Mouse (Mus musculus) gastrocnemius, postnatal 25 days (tissue): ENCODE results near the gene 1700010I14Rik. TPM values are rescaled to one million over a fixed set of nuclear protein-coding genes. Genes with fewer than 3 reads are reported as not detected.

Experiments
- DNase-seq: peaks from one replicate; pipeline ENCODE4 v3.0.0; 2022
- long read RNA-seq, 2 experiments: library from polyadenylated mRNA; stranded (forward); transcript quantifications; one replicate each; pipeline ENCODE4 v2.0.0; 2021
- total RNA-seq, 2 experiments: library from RNA; stranded (reverse); gene quantifications; 1 replicate in 1 of 2; 2 replicates in 1 of 2; pipeline ENCODE4 v1.2.3; 2021

Gene 1700010I14Rik
- under 1 TPM; 0.43 to 0.54 TPM for total RNA-seq
- long read RNA-seq, experiment 1 = 0 reads
- long read RNA-seq, experiment 2, partial matches to known transcripts = 0 of 2 reads
- long read RNA-seq, experiment 2, other reads (novel, unspliced or antisense) = 1 of 2 reads

DNA sequence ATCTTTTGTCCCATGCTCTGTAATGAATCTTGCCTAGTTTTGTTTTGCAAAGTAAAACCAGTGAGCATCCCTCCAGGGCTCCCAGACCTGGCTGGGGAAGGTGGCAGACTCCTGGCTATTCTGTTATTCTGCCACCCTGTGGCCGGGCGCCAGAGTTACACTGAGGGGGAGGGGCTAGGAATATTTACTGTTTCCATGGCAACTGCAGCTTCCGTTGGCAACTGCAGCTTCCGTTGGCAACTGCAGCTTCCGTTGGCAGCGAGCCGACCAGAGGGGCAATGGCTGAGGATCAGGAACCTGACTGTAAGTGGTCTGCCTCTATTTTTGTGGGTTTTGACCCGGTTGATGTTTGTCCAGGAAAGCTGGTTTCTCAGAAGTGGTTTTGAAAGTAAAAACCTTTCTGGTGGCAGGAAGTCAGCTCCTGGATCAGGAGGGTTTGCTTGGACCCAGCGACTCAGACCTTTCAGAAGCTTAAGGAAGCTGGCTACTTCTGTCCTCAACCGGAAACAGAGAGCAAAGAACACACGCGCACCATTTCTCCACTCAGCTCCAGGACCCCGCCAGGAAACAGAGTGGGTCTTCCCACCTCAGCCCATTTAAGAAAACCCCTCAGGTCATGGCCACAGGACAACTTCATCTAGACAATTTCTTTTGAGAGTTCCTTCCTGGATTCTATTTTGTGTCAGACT lies at the start of gene 1700010I14Rik:
Gene 1700010I14Rik, plus strand, starts transcription at position 215 of the 689 bp plus-strand sequence.
- DNase-seq = peak; percentile 71

DNA sequence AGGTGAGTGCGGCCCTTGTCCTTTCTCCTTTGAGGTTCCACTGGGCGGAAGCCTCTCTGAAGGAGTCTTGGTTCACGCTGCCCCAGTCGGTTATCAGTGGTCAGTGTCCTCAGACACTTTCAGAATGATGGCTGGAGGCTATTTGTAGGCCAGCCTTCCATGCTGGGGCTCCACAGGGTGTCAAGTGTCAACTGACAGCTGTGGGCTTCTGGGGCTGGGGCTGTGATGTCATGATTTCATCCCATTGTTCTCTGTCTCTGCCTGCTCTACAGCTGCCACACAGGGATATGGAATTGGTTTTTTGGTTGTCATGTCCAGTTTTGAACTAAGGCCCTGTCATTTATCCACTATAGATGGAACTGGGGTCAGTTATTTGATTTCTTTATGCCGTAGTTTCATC lies 36.5 kb upstream of the 1700010I14Rik start:
- DNase-seq = no peak

DNA sequence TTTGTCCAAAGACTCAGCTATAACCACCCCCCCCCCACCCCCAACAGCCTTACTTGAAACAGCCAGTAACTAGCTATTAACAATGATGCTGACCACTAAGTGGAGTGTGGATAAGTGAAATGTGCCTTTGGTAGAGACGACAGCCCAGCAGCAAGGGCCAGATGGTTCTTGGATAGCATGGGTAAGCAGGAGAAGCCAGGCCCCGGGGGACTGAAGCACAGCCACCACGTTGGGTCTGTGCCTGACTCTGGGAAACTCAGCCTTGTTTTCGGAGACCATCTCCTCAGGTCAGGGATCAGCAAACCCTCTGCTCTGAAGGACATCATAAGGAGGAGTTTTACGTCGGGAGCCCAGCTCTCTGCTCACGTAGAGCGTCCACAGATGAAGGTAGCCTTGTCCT lies 35.2 kb upstream of the 1700010I14Rik start:
- DNase-seq = no peak

DNA sequence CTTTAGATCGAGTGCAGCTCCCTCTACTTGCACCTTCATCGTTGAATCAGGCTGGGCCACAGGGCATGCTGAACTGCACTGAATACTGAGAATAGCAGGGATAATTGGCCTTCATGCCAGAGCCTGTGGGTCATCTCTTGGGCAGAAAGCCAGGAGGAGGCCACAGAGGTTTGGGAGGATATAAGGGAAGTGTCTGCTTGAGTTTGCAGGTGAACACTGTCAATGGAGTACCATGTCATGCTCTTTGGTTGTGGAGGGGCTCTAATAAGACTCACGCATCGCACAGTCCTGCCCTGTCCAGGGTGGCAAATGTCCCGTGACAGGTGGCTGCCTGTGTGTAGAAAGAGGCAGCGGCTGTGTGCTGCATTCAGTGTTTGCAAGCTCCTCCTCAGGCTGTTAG lies 30.0 kb upstream of the 1700010I14Rik start:
- no peak for DNase-seq

DNA sequence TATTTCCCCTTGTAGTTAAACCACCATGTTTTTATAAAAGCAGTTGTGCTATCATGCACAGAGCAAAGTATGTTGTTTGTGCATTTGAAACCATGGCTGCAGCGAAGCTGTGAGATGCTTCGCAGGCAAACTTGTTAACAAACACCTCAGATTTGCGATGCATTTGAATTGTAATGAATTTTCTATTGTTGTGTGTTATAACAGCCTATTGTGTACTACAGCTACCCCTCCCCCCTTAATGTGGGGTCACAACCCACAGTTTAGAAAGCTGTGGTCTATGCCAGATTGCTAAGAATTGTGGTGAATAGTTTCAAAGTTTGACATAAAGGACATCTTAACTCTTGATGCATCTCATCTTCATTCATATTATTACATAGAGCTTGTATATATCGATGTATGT lies 27.7 kb upstream of the 1700010I14Rik start:
- no peak for DNase-seq

DNA sequence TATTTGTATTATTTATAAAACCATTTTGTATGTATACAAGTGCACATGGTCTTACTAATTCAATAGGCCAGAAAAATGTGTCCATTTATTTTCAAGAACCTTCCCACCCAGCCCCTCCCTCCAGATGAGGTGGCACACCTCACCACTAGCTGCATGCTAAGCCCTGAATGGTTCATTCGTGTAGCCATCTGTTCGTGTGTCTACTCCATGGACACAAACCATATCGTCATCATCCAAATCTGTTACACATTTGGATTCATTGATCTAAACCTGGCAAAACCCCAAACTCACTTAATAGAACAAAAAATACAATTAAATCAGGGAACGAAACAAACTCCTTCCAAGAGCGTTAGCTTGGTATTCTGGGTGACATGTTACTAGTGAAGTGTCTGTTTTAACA lies 27.0 kb upstream of the 1700010I14Rik start:
- no peak for DNase-seq

DNA sequence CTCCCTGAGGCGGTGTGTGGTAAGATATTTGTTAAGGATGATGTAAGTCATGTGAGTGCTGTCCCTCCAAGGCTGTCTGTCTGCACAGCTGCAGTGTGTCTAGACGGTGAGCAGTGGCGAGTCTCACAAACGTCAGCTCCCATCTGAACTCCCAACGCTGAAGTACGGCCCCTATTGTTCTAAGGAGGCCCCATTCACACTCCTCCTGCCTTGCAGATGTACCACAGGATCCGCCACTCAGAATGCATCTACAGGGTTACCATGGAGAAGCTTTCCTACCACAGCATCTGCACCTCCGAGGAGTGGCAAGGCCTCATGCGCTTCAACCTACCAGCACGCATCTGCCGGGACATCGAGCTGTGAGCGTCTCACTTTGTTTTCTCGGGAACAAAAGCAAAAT lies 26.5 kb upstream of the 1700010I14Rik start:
- DNase-seq = no peak

DNA sequence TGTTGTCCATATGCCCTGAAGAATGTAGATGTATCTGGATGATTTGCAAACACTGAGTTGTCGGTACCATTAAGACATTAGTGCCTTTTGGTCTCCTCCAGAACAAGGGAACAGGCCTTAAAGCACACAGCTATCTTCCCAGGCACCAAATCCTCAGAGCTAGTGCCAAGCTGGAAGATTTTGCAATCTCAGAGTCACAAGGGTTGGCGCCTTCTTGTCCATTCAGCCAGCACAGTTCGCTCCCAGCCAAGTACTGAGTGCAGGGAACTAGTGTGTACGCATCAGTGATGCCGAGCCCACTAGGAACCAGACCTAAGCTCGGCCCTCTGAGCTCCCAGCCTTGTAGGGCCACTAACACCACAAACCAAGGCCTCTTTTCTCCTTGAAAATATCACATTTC lies 23.0 kb upstream of the 1700010I14Rik start:
- DNase-seq = no peak

DNA sequence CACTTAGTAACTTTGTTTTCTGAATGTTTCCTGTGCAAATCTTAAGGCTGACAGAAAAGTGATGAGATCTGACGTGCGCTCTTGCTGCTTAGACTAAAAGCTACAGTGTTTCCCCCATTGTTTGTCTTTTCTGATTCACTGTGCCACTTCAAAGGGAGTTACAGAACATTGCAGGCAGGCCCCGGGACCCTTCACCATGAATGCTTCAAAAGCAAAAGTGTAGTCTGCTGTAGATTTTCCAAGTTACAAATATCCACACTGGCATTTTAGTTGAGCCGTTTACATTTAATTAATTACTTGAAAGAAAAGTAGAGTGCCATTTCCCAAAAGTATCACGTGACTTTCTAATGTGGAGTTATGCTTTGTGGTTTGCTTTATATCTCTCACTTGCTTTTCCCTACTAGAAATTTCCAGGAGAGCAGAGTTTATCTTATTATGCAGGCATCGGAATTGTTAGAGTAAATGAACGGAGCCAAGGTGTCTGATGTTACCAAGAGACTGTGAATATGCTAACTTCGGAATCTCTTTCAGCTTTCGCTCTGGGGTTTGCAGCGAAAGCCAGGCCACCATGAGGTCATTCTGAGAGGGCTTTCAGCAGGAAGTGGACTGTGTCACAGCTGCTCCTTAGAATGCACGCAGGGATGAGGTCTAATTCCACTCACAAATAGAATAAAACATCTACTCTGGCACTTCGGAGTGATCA lies 15.8 kb upstream of the 1700010I14Rik start:
- no peak for DNase-seq

DNA sequence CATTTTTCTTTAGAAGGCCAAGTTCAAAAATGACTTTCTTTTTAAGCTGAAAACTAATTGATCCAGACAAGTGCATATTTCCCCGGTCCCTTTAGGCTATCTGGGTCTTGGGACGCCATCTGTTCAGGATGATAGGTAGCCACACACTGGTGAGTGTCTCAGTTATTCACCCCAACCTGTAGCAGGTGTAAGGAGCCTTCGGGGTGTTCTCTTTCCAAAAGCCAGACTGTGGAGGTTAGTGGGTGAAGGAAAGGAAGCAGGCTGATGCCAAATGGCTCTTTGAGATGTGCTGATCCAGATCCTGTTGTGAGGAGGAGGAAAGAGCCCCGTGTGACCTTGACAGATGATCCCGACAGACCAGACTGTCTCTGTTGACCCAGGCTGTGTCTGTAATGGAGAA lies 14.8 kb upstream of the 1700010I14Rik start:
- DNase-seq = no peak

DNA sequence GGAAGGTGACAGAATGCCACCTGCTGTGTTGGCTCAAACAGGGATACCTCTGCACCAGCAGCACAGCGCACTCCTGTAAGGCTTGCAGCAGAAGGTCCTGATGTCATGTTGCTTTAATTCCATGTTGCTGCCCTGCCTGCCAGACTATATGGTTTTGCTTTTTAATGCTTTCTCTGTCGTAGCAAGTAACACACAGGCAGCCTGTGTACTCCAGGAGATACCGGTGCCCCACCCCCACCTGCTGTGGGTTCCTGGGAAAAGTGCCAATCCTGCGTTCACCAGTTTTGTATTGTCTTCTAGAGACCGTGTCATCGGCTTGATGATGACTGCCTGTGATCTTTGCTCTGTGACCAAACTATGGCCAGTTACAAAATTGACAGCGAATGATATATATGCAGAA lies 13.7 kb upstream of the 1700010I14Rik start:
- no peak for DNase-seq

DNA sequence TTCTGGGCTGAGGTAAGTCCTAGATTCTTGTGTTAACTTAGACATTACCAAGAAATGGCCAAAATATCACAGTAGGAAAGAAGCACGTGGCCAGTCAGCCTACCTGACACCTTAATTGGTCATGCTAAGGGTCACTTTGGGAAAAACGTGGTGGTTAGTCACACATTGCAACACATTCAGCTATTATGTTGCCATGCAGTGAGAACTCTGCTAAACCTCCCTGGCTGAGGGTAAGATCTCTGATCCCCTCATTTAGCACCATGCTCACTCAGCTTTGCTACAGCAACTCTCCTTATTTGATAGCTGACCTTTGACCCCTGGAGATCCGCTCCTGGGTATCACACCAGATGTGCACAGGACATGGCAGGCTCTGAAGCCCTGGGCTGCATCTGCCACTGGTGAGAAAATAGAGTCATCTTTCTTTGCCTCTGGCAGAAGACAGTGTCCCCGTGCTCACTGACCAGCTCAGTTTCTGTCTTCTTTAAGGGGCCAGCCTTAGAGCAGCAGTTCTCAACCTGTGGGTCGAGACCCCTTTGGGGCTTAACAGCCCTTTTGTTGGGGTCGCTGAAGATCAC lies 13.2 kb upstream of the 1700010I14Rik start:
- no peak for DNase-seq

DNA sequence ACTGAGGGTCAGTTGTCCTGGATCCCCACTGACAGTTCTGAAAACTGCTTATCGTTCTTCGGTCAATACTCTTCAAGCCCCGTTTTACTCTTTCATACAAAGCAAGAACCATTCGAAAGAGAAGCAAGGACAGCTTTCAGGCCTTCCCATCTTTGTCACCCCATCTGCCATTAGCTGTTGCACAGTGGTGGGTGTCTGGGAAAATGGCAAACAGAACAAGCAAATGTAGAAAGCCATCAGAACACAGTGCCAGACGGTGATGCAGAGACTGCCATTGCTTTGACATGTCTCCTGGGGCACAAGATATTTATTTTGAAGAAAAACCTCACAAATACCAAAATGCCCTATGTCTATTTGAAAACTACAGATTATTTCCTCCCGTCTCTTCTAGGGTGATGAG lies 11.4 kb upstream of the 1700010I14Rik start:
- DNase-seq = no peak

DNA sequence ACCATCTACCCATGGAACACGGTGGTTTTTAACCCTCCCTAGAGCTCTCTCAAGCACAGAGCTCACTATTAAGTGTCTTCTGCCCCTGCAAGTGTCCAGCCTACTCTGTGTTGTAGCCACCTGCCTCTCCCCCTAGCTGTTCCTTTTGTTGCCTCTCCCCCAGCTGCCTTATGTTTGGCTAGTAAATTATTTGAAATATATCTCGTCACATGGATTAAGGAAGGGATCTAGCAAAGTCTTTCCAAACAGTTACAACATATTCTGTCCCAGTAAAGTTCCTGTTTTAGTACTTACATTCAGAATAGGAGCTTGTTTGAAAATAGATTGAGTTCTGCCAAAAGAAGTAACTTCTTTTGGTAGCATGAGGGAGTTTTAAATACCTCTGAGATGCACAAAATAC lies 10.9 kb upstream of the 1700010I14Rik start:
- DNase-seq = no peak

DNA sequence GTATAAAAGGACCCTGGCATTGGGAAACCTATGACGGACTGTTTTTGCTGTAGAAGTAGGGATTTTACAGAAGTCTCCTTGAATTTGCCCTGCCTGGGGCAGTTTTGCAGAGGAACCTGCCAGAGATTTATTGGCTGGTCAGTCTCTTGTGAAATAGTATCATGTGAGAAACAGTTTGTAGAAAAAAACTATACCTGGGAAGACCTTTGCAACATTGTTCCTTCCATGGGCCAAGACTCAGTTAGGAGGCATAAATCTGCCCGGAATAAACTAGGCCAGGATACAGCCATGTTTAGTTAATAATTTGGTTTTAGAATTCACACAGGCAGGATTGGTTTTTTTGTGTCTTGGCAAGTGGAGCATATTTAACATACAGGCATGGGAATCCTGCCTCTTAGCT lies 4.6 kb upstream of the 1700010I14Rik start:
- DNase-seq = no peak

DNA sequence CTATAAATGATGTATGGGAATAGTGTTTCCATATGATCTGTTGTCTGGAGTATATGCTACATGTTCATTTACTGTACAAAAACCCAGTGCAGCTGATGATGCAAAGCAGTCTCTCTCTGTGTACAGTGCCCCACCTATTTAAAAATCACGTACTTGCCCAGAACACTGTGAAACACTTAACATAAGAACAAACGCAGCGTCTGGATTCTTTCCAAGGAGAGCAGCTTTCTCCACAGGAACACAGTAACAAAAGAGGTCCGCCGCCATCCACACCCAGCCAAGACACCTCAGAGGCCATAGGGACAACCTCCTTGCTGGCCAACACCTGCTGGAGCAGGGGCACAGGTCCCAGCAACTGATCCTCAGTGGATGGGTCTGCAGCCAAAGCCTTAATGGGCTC lies 2.4 kb upstream of the 1700010I14Rik start:
- no peak for DNase-seq

DNA sequence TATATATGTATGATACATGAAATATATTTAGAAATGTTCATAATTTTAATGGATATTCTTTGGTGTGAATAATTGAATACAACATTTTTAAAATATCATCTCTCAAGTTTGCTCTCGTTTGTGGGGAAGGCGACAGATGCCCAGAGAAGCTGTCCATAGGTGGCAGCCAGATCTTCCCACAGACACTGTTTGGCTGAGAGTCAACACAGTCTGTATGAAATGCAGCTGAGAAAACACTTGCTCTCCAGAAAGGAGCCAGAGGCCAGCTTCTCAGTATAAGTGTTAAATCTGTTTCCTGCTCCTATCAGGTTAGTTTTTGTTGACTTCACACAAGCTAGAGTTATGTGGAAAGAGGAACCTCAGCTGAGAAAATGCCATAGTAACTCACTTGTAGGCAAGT lies 1.6 kb upstream of the 1700010I14Rik start:
- DNase-seq = no peak

DNA sequence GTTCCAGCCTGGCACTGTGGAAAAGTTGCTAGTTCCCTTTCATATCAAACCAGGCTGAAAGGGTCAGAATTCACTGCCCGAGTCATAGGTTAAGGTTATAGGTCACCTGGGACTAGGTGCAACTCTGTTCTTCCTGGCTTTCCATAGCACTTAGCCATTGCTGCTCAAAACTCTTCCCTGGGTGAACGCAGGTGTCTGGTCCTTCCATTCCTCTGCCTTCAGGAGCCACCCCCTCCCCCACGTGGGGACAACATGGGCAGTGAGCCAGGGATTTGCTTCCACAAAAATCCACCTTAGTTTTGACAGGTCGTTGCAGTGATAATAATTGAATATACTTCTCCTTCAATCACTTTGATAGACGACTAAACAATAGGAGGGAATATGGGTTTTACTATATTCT lies 764 bp upstream of the 1700010I14Rik start:
- DNase-seq = no peak

DNA sequence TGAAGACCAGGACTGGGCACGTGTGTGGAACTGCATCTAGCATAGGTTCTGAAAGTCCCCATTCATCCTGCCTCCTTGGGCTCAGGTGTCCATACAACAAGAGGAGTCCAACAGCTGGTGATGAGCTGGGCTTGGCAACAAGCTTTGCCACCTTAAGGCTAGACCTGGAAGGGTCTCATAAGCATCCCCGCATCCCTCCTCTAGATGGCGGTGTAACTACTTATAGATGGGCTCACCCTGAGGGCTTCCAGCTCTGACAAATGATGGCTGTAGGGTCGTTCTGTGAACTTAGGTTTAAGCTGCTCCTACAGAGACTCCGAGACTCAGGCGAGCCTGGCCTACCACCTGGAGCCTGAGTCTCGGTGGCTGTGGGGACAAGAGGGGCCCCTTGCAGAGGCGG lies 3.0 kb downstream of the 1700010I14Rik start:
- no peak for DNase-seq

DNA sequence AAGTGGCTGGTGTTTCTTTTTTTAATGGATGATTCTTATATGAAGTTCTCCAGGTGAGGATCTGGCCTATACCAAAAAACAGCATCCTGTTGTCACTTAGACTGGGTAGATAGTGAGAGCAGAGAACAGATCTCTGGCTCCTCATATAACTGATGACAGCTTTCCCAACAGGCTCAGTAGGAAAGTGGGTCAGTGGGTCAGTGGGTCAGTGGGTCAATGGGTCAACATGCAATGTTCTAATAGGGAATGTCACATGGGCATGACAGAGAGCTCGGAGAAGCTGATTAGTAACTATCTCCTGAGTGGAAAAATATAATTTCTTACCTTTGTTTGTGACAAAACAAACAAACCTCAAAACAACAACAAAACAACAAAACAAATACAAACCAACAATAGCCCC lies 7.2 kb downstream of the 1700010I14Rik start:
- DNase-seq = no peak

DNA sequence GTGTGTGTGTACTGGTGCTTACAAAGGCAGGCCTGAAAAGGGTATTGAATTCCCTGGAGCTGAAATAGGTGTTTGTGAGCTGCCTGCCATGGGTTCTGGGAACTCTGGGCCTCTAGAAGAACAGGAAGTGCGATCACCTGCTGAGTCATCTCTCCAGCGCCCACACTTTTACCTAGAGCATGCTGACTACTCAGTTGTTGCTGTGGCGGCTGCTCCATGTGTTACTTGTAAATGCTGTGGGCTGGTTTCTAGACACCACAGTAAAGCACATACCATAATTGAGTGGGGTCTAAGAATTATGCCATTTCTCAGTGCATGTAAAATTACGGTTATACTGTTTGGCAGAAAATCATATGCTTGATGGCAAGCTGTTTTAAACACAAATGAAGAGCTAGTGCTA lies 14.3 kb downstream of the 1700010I14Rik start:
- DNase-seq = no peak

DNA sequence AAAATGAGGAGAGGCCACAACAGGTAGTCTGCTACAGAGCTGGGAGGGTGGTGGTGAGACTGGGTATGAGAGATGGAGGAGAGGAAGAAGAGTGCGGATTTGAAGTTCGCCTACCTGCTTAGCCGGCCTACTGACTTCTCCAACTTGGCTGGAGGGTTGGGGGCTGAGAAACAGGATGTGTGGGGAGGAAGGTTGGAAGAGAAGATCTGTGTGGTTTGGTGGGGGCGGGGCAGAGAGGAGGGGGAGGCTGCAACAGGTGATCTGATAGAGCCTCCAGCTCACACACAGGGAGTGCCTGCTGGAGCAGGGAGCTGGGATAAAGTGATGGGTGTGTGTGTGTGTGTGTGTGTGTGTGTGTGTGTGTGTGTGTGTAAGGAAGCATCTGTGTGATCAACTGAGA lies 16.4 kb downstream of the 1700010I14Rik start:
- DNase-seq = no peak

DNA sequence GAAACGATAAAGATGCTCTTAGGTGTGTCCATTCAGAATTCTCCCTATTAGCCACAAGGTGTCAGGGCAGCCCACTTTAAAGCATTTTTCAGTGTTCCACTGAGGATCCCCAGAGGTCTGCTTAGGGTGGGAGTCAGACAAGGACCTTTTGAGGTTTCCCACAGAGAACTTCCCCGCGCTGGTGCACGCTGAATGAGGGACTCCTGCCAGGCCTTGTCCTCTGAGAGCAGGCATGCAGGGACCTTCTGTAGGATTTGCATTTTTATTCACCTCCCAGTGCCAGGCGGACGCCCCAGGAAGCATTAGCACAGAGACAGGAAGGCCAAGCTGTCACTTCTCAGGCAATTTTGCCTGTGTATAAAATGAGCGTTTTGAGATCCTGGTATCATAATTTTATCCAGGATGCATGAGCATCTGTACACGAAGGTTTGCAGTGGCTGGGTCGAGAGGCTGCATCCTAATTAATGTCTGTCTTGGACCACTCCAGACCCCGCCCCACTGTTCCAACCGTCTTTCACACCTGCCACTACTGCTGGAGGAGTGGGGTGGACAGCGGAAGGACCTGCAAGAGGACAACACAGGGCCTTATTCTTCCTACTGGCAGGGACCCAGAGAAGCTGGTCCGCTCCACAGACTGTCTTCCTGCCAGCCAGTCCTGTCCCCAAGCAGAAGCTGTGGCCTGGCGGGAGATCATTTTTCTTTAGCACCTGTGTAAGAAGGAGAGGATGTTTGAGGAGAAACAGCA lies 35.2 kb downstream of the 1700010I14Rik start:
- no peak for DNase-seq
